Mouse (Mus musculus) limb, embryonic 14.5 days (tissue): ENCODE data around the gene Krtap31-1. TPM values are rescaled to one million over a fixed set of nuclear protein-coding genes. Genes with fewer than 3 reads are reported as not detected.
"Not testable (repeated sequence)": the region's sequence is repeated elsewhere in the genome, so short reads cannot be mapped to it uniquely, and the experiment has no call there.

ENCODE experiments used
- ATAC-seq: fragments of 200-750 bp; cut with Nextera tagmentation; 2 replicates; pipeline ENCODE4 v1.8.0; 2017; ENCODE audit warnings: low read depth, moderate number of reproducible peaks, moderate TSS enrichment; ENCODE audit not compliant: low FRiP score
- DNase-seq: peaks from one replicate; pipeline ENCODE4 v3.0.0-alpha.2; 2015; ENCODE audit warnings: low spot score
- H3K27ac ChIP-seq: fragments of 300-500 bp; sonication (generic); replicated peaks from 2 replicates; pipeline ENCODE4 v1.5.1; 2014; ENCODE audit warnings: low read depth, mild to moderate bottlenecking, low read length, moderate library complexity, mixed read lengths
- H3K27me3 ChIP-seq: fragments of 300-500 bp; sonication (generic); 2 replicates; pipeline ENCODE4 v1.6.1; 2014; ENCODE audit warnings: low read length, mixed read lengths; ENCODE audit not compliant: control insufficient read depth, insufficient read depth
- H3K36me3 ChIP-seq: fragments of 300-500 bp; sonication (generic); 2 replicates; pipeline ENCODE4 v1.6.1; 2014; ENCODE audit warnings: mild to moderate bottlenecking, low read length, moderate library complexity, mixed read lengths; ENCODE audit not compliant: control insufficient read depth, insufficient read depth
- H3K4me1 ChIP-seq: fragments of 300-500 bp; sonication (generic); 2 replicates; pipeline ENCODE4 v1.6.1; 2014; ENCODE audit warnings: antibody characterized with exemption, low read length, mixed read lengths; ENCODE audit not compliant: control insufficient read depth, insufficient read depth
- H3K4me2 ChIP-seq: fragments of 300-500 bp; sonication (generic); replicated peaks from 2 replicates; pipeline ENCODE4 v1.6.1; 2014; ENCODE audit warnings: low read depth, mild to moderate bottlenecking, low read length, moderate library complexity; ENCODE audit not compliant: severe bottlenecking
- H3K4me3 ChIP-seq: fragments of 300-500 bp; sonication (generic); replicated peaks from 2 replicates; pipeline ENCODE4 v1.5.1; 2014; ENCODE audit warnings: low read length
- H3K9ac ChIP-seq: fragments of 300-500 bp; sonication (generic); 2 replicates; pipeline ENCODE4 v1.6.1; 2014; ENCODE audit warnings: mild to moderate bottlenecking, low read depth, low read length, moderate library complexity; ENCODE audit not compliant: severe bottlenecking
- H3K9me3 ChIP-seq: fragments of 300-500 bp; sonication (generic); 2 replicates; pipeline ENCODE4 v1.6.1; 2016; ENCODE audit warnings: low read length; ENCODE audit not compliant: control insufficient read depth
- POLR2A ChIP-seq: fragments of 200-500 bp; IDR thresholded peaks from 2 replicates; pipeline ENCODE4 v1.8.0; 2012; ENCODE audit warnings: inconsistent platforms, mild to moderate bottlenecking, moderate library complexity, borderline replicate concordance; ENCODE audit not compliant: insufficient read depth, insufficient read length; ENCODE audit errors: extremely low read depth
- WGBS: fragments of 180-500 bp; shearing (Covaris S2); extraction: QIAGEN DNeasy Blood & Tissue Kit; methylation state at CpG from one replicate; pipeline ENCODE4 v1.1.7; 2014; 5-methylcytosine and 5-hydroxymethylcytosine counted together
- polyA plus RNA-seq, 2 experiments: library from polyadenylated mRNA; depleted of rRNA in 1 of 2; stranded (reverse) in 1 of 2; unstranded in 1 of 2; fragments of >200 nt; fragmentation: Nextera tagmentation in 1 of 2; extraction: Ambion mirVana in 1 of 2; gene quantifications; 2 replicates each; pipeline versions ENCODE4 v1.2.1 to v1.2.3; 2012 to 2014

Krtap31-1 gene
- not detected in 2 replicates for polyA plus RNA-seq (2012; rRNA removed)
- not detected in 2 replicates for polyA plus RNA-seq (2014; fragmentation: Nextera tagmentation; extraction: Ambion mirVana)

DNA sequence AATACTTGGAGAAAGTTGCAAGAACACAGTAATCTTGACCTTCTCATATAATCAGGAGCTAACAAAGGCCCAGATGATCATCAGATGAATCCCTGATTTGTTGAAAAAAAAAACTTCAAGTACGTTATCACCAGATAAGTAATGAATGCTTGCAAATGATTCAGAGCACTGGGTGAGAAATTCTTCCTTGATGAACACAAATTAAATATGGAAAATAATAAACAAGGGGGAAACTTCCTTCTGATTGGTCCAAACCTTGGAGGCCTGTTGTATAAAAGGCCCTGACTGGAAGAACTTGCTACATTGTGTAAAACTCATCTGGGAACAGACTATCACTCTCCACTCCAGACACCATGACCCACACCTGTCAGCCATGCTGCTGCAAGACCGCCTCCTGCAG, at the start of gene Krtap31-1:
Gene Krtap31-1, plus strand, starts transcription at position 301 of the 400 bp plus-strand sequence.
- WGBS: 67% methylated on average over 2 of the region's 2 CpGs
- no peak for DNase-seq
- no peak for TF ChIP-seq POLR2A

DNA sequence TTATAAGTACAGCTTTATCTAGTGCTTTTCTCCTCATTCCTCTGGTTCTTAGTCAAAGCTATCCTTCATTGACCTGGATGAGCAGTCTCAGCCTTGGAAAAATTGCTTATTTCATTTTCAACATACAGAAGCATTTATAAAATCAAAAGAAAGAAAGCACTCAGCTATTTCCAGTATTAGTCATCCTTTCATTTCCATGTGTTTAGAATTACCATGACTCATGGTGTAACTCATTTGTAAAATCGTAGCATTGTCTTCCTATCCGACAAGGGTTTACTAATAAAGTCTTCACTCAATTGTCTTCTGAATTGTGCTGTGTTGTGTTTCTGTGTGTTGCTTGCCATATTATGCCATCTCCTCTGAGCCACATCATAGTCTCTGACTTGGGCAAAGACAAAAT, 49.0 kb upstream of the Krtap31-1 start:
- Histone ChIP-seq H3K4me2 (no peak overlapping the region), H3K4me3 (no peak overlapping the region), H3K27me3 (no peaks in the 10 kb centered on the region), H3K4me1 (no peaks in the 10 kb centered on the region), H3K9ac (no peak overlapping the region), H3K9me3 (no peaks in the 10 kb centered on the region), H3K36me3 (no peaks in the 10 kb centered on the region), H3K27ac (no peak overlapping the region)
- 74% methylated on average over 2 of the region's 2 CpGs for WGBS
- ATAC-seq: no peak
- no peak for DNase-seq
- TF ChIP-seq POLR2A: no peak

More for the DNA sequence above, at the start of gene Krtap31-1:
- no peaks in the 10 kb centered on the region for H3K36me3 ChIP-seq
- H3K4me3 ChIP-seq: no peak within 1 kb of the TSS
- no peaks in the 10 kb centered on the region for H3K27me3 ChIP-seq
- no peak for ATAC-seq
- H3K9me3 ChIP-seq: no peaks in the 10 kb centered on the region
- H3K9ac ChIP-seq: no peak within 1 kb of the TSS
- H3K4me2 ChIP-seq: no peak within 1 kb of the TSS
- no peaks in the 10 kb centered on the region for H3K4me1 ChIP-seq
- no peak within 1 kb of the TSS for H3K27ac ChIP-seq

DNA sequence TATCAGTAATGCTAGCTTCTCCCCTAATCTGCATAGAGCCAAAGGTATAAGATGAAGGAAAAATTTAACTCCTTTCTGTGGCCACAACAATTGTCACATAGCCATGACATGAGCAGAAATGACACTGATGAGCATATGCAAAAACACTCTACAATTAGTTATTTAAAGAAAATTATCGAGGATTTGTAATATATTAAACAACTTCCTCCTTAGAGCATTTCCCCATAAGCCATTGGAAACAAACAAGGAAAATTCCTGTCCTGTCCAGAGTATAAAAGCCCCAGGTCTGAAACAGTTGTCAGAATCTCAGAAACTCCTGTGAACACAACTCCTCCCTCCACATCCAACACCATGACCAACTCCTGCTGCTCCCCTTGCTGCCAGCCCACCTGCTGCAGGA, 43.5 kb upstream of the Krtap31-1 start, which contains the start of gene Gm11559:
Gene Gm11559, plus strand, starts transcription at position 301 of the 400 bp plus-strand sequence.
- WGBS: 53% methylated on average over 1 of the region's 1 CpGs
- H3K4me2 ChIP-seq: not testable (repeated sequence)

DNA sequence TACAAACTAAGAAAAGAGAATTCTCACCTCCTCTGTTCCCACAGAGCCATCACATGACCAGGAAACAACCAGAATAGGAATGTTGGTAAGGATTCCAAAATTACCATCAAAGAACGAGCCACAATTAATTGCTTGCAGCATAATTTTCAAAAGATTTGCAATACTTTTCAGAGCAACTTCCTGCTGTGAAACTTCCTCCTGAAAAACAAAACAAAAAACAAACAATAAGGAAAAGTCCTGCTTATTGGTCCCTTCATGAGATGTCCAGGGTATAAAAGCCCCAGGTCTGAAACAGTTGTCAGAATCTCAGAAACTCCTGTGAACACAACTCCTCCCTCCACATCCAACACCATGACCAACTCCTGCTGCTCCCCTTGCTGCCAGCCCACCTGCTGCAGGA, 34.6 kb upstream of the Krtap31-1 start, which contains the start of gene Krtap9-1:
Gene Krtap9-1, plus strand, starts transcription at position 301 of the 400 bp plus-strand sequence.
- H3K4me3 ChIP-seq, ATAC-seq, DNase-seq, H3K9me3 ChIP-seq, H3K4me1 ChIP-seq, H3K36me3 ChIP-seq, H3K27ac ChIP-seq, H3K27me3 ChIP-seq, H3K4me2 ChIP-seq, H3K9ac ChIP-seq: not testable (repeated sequence)
- WGBS: 64% methylated on average over 1 of the region's 1 CpGs

More for the DNA sequence above, 43.5 kb upstream of the Krtap31-1 start, which contains the start of gene Gm11559:
- H3K27me3 ChIP-seq, H3K4me1 ChIP-seq, H3K4me3 ChIP-seq, H3K27ac ChIP-seq, DNase-seq, H3K9ac ChIP-seq, H3K36me3 ChIP-seq, ATAC-seq, H3K9me3 ChIP-seq: not testable (repeated sequence)

DNA sequence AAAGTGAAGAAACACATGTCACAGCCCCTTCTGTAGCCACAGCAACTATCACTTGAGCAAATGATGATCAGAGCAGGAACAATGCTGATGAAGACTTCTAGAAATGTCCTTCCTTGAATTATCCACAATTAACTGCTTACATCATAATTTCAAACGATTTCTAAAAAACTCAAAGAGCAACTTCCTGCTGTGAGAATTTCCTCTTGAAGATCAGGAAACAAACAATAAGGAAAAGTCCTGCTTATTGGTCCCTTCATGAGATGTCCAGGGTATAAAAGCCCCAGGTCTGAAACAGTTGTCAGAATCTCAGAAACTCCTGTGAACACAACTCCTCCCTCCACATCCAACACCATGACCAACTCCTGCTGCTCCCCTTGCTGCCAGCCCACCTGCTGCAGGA, 28.8 kb upstream of the Krtap31-1 start, which contains the start of gene Gm11567:
Gene Gm11567, plus strand, starts transcription at position 301 of the 400 bp plus-strand sequence.
- WGBS: 38% methylated on average over 1 of the region's 1 CpGs
- not testable (repeated sequence) for H3K9ac ChIP-seq, DNase-seq, H3K4me2 ChIP-seq, H3K4me3 ChIP-seq, H3K27me3 ChIP-seq, H3K27ac ChIP-seq, H3K36me3 ChIP-seq, H3K9me3 ChIP-seq, H3K4me1 ChIP-seq, ATAC-seq

DNA sequence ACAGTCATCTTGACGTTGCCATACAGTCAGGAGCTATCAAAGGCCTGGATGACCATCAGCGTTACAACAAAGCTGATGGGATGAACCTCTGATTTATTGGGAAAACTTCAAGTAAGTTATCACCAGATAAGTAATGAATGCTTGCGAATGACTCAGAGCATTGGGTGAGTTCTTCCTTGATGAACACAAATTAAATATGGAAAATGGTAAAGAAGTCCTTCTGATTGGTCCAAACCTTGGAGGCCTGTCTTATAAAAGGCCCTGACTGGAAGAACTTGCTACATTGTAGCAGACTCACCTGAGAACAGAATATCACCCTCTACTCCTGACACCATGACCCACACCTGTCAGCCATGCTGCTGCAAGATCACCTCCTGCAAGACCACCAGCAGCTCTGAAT, 6.7 kb downstream of the Krtap31-1 start, which contains the start of gene Gm11565:
Gene Gm11565, plus strand, starts transcription at position 301 of the 400 bp plus-strand sequence.
- Histone ChIP-seq H3K4me1 (no peaks in the 10 kb centered on the region), H3K27me3 (no peaks in the 10 kb centered on the region), H3K4me3 (no peak within 1 kb of the TSS), H3K9me3 (no peaks in the 10 kb centered on the region), H3K27ac (no peak within 1 kb of the TSS), H3K36me3 (no peaks in the 10 kb centered on the region), H3K4me2 (no peak within 1 kb of the TSS), H3K9ac (no peak within 1 kb of the TSS)
- no peak for DNase-seq
- no peak for TF ChIP-seq POLR2A
- ATAC-seq: no peak
- 88% methylated on average over 3 of the region's 3 CpGs for WGBS
